Mouse (Mus musculus) cortical plate, adult 2 months (tissue): ENCODE results near the gene Ttc32. TPM values are rescaled to one million over a fixed set of nuclear protein-coding genes. Genes with fewer than 3 reads are reported as not detected.

Source experiments
- H3K27ac ChIP-seq: fragments of 200-500 bp; 2 replicates; pipeline ENCODE4 v1.5.1; 2012; ENCODE audit warnings: low read length, control low read depth, inconsistent platforms; ENCODE audit not compliant: insufficient read depth
- H3K4me1 ChIP-seq: fragments of 200-500 bp; 2 replicates; pipeline ENCODE4 v1.6.1; 2011; ENCODE audit warnings: low read length; ENCODE audit not compliant: control insufficient read depth, insufficient read depth
- H3K4me3 ChIP-seq: fragments of 200-500 bp; 2 replicates; pipeline ENCODE4 v1.5.1; 2011; ENCODE audit warnings: mild to moderate bottlenecking, low read length, control low read depth; ENCODE audit not compliant: insufficient read depth
- CTCF ChIP-seq: fragments of 200-500 bp; IDR thresholded peaks from 2 replicates; pipeline ENCODE4 v1.5.1; 2011; ENCODE audit warnings: mild to moderate bottlenecking, control low read depth, low read length; ENCODE audit not compliant: insufficient read depth; ENCODE audit errors: extremely low read depth
- POLR2A ChIP-seq: fragments of 200-500 bp; IDR thresholded peaks from 2 replicates; pipeline ENCODE4 v1.6.1; 2011; ENCODE audit warnings: mild to moderate bottlenecking, low read length, control low read depth; ENCODE audit not compliant: insufficient read depth; ENCODE audit errors: extremely low read depth
- polyA plus RNA-seq: library from polyadenylated mRNA; depleted of rRNA; stranded (reverse); fragments of >200 nt; gene quantifications from 2 replicates; pipeline ENCODE4 v1.2.3, GENCODE M21; 2012; rRNA removed

Gene Ttc32
- polyA plus RNA-seq, 1 experiment = 4.3 TPM

- Histone ChIP-seq H3K4me1 (no peaks in the 10 kb centered on the region), H3K27ac (no peak overlapping the region), H3K4me3 (no peak overlapping the region)
- TF ChIP-seq POLR2A = no peak
- TF ChIP-seq CTCF = no peak
These were observed 33.8 kb downstream of the Ttc32 start for GRCm38 (mm10) chr12:9063611-9064010.

- no peak overlapping the region for H3K4me3 ChIP-seq
- no peak for TF ChIP-seq CTCF
- no peak overlapping the region for H3K27ac ChIP-seq
These were observed 41.3 kb downstream of the Ttc32 start for GRCm38 (mm10) chr12:9071058-9071457.

DNA sequence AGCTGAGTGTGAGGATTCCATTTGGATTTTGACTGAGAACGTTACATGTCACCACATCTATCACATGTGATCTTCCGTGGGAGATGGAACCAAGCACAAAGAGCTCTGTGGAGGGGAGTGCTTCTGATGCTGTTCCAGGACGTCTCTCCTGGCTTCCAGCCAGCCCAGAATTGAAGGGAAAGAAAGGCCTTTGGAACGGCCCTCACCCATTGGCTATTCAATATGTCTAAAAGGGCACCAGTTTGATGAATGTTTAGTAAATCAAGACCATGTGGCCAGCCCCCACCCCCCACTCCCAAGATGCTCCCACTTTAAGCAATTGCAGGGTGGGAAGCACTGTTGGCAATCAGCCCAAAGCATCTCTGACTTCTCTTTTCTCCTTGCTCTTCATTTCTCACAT is 41.7 kb downstream of the Ttc32 start:
- no peak for TF ChIP-seq POLR2A
- no peak for TF ChIP-seq CTCF
- no peak overlapping the region for H3K27ac ChIP-seq
- no peaks in the 10 kb centered on the region for H3K4me1 ChIP-seq
- H3K4me3 ChIP-seq = no peak overlapping the region

More at GRCm38 (mm10) chr12:9071058-9071457, 41.3 kb downstream of the Ttc32 start:
- no peaks in the 10 kb centered on the region for H3K4me1 ChIP-seq

DNA sequence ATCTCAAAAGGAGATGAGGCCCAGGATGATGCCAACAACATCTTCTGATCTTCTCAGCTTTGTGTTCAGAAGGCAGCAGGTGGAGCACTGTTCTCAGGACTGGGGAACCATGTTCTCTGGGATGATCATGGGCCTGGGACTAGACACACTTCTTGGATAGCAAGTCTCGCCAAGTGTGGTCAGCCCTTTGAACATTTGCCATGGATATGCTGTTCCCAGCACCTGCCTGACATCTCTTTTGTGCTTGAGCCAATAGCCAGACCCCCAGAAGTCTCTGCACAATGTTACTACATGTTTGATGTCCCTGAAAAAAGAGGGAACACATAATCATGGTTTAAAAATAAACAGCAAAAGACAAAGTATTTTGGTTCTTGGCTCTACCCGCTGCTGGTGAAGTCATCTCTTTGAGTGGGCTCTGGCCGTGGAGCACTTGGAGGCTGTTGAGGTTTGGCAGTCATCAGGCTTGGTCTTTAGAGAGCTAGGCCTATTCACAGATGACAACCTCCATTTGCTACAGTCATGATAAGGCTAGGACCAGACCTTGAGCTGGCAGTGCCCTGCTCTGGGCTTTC is 47.8 kb downstream of the Ttc32 start:
- Histone ChIP-seq H3K27ac (no peak overlapping the region), H3K4me3 (no peak overlapping the region), H3K4me1 (no peaks in the 10 kb centered on the region)
- TF ChIP-seq CTCF (no peak), POLR2A (no peak)

DNA sequence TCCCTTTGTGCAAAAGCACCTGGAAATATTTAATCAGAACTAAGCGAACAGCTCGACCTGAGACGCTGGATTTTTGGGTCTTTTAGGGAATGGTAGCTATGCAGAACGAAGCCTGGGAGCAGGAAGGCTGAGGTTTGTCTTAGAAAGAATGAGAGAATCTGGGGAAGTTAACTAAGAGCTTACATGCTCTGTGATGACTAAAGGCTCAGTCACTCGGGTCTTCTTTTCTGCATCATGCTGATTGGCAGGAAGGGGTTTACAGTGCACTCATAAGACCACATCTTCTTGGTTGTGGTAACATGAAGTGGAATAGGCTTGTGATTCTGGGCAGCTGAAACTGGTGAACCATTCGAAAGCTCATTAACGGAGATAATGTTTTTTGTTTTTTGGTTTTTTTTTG is 60.4 kb downstream of the Ttc32 start:
- Histone ChIP-seq H3K27ac (no peak overlapping the region), H3K4me3 (no peak overlapping the region), H3K4me1 (no peaks in the 10 kb centered on the region)
- no peak for TF ChIP-seq CTCF

Other genes with a start within 250 kb of the Ttc32 start
- gene Laptm4a, start 108.3 kb upstream of the Ttc32 start, polyA plus RNA-seq = 240 and 242 TPM in 2 replicates
- 0.04 and 0.08 TPM in 2 replicates for gene Matn3, start 82.1 kb upstream of the Ttc32 start, polyA plus RNA-seq
- gene Wdr35, start 56.1 kb upstream of the Ttc32 start, polyA plus RNA-seq = 20.3 and 20.8 TPM in 2 replicates